Mouse (Mus musculus) urinary bladder, postnatal 36 days (tissue): Measurements from ENCODE around the gene Gm38394.

Experiments
- DNase-seq, 2 experiments: peaks; one replicate each; pipeline ENCODE4 v3.0.0; 2022; ENCODE audit warnings: low spot score in 2 of 2, mixed read lengths in 1 of 2

The Gm38394 gene

DNA sequence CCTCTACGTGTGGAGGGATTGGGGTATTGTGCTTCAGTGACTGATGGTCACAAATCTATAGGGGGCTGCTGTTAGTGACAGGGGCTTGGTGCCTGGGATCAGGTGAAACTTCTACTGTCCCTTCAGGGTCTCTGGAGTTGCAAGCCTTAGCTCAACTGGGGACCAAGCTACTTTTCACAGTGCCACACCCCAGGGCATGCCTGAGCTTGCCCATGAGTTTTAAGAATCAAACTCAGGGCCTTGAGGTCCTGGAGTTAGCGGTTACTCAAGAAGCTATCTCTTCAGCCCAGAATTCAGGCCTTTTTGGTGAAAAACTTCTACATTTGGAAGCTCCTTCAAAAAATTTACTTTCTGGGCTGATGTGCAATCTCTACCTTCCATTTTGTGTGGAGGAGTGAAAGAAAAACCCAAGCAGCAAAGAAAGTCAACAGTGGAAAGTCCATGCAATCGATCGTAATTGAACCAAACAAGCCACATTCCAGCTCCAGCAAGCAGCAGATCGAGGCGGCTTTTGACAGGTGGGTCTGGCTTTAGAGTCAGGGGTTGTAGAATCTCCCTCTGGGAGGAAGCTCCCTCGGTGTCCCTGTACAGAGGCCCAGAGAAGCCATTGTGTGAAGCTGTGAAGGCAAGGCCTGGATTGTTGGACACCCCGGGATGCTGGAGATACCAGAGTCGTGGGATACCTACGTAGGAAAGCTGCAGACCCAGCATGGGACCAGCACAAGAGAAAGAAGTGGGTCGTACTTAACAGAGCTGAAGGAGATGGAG is 3.3 kb upstream of the Gm38394 start:
- no peak for DNase-seq

DNA sequence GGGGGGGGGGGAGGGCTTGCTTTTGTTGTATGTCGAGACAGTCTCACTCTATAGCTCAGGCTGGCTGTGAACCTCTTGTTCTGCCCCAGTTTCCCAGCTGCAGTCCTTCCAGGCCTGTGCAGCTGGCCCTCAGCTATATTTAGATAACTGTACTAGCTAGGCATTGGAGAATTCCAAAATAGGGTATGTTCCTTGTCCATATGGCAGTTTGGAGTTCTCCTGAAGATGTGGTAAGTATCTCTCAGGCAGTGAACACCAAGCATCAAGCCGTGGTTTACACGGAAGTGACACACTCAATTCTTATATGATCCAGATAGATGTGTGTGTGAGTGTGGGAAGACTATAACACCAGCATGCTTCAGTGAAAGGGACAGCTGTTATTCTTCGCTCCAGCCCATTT is 2.3 kb upstream of the Gm38394 start:
- DNase-seq = no peak

- no peak for DNase-seq
Observed at GRCm38 (mm10) chr1:133662941-133663340, 1.8 kb upstream of the Gm38394 start.

DNA sequence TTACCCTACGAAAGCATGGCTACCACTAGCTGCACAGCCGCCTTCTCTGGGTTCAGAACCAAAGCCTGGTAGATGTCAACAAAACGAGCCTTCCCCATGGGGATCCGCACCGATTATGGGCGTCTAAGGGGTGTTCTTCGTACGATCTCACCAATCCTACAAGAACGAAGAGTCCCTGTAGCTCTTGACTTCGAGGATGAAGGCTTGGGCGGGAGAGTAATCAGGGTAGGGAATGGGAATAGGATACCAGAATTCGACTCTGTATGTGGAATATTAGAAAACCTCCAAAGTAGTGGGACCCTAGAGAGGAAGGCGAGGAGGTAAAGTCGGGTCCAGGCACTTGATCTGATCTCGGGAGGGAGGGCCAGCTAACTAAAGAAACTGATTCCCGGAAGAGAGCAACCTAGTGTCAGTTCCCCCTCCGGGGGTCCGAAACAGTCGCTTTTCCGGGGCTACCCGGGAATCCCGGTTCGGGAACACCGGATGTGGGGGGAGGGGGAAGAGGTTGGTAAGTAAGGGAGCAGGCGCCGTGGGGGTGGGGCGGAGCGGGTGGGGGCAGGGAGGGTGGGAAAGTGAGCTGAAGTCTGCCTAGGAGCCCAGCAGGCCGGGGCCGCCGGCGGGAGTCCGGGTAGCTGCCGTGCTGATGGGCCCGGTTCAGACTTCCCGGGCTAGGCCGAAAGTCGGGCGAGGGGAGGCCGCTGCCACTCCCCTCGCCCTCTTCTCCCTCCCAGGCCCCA is 484 bp downstream of the Gm38394 start, which contains the start of gene Zbed6:
TSS of gene Zbed6 (minus strand) at position 420 of the 737 bp plus-strand sequence.
- peak; percentile 57 to 59 for DNase-seq

DNA sequence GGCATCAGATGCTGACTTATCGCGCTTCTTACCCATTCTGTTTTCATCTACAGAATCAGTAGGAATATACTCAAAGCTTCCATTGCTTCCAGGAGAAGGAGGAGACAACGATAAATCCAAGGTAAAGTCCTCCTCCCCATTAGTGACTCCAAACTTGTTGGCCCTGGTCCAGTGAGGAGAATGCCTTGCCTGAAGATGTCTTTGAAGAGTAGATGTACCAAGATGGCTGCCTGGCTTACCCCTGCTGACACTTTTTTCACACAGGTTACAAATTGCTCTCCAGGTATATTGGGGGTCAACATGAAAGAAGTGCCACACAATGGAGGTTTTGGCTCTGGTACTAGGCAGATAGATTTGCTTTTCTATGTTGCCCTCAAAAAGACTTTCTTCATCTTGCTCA is 2.2 kb downstream of the Gm38394 start:
- no peak for DNase-seq

- DNase-seq = no peak
Observed at GRCm38 (mm10) chr1:133656811-133657210, 4.3 kb downstream of the Gm38394 start.

DNA sequence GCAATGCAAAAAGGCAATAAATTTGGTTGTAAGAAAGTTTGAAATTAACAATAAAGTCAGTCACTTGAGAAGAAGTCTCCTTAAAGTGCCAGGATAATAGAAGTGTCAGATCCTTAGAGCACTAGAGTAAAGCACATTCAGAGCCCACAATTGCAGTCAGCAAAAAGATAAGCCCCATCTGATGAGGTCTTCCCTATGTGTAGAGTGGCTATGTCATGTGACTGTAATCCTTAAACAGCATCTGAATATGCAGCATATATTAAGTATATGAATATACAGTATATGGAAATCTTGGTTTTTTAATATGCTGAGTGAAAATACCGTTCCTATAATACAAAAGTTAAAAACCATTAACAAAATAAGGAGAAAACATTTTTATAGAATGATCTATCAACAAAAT is 8.1 kb downstream of the Gm38394 start:
- DNase-seq = no peak

DNA sequence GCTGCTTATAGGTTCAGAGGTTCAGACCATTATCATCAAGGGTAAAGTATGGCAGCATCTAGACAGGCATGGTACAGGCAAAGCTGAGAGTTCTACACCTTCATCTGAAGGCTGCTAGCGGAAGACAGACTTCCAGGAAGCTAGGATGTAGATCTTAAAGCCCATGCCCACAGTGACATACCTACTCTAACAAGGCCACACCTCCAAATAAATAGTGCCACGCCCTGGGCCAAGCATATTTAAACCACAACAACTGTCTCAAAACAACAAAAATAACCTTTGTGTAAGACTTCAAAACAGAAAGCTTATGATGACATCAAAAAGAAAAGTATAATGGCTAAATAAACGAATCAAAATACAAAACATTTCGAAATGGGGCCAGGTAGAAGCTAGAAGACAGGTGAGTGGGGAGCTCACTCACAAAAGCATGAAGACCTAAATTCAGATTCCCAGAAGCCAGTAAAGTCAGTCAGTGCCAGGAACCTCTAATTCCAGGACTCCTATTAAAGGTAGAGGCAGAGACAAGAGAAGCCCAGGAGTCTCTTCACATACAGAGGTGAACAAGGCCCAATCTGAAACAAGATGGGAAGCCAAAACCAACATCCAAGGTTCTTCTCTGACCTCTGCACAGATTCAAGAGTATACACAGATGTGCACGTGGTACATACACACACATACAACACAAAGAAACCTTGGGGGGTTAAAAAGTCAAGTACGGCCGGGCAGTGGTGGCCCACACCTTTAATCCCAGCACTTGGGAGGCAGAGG is 10.6 kb downstream of the Gm38394 start:
- DNase-seq = no peak

GRCm38 (mm10) chr1:133645652-133646051 is 15.5 kb downstream of the Gm38394 start:
- DNase-seq = no peak

- DNase-seq = no peak
Observed at GRCm38 (mm10) chr1:133641163-133641562, 20.0 kb downstream of the Gm38394 start.

DNA sequence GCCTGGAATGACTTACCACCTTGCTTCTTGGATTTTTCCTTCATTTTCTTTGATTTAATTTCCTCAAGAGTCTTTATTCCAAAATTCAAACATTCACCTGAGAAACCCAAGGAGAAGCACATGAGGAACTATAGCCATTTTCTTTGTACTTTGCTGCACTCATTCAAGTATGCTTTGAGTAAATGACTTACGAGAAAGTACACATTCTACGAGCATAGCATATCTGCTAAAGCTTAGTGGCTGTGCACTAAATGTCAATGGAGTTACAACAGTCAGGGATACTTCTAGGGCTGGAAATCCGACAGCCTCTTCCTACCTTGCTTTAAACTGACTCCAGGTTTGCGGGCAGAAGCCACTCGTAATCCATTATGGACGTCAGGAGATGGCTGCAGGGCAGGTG is 22.6 kb downstream of the Gm38394 start:
- no peak for DNase-seq

- DNase-seq = no peak
Observed at GRCm38 (mm10) chr1:133632168-133632567, 28.9 kb downstream of the Gm38394 start.

- no peak for DNase-seq
Observed at GRCm38 (mm10) chr1:133625052-133625451, 36.1 kb downstream of the Gm38394 start.

DNA sequence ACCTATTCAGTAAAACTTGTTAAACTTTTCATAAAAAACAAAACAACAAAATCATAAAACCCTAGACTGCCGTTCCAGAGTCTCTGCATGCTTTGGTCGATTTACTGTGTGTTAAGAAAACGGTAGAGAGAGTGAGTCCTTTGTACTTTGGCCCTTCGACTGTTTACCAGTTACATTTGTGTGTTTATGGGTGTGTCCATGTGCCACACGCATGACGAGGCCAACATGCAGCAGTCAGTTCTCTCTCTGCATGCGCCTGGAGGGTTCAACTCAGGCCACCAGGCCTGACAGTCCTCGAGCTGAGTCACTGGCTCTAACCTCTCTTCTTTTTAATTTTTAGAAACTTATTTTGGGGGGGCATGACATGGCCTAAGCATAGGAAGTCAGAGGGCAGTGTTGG is 42.8 kb downstream of the Gm38394 start:
- no peak for DNase-seq

GRCm38 (mm10) chr1:133617908-133618307 is 43.2 kb downstream of the Gm38394 start:
- no peak for DNase-seq

DNA sequence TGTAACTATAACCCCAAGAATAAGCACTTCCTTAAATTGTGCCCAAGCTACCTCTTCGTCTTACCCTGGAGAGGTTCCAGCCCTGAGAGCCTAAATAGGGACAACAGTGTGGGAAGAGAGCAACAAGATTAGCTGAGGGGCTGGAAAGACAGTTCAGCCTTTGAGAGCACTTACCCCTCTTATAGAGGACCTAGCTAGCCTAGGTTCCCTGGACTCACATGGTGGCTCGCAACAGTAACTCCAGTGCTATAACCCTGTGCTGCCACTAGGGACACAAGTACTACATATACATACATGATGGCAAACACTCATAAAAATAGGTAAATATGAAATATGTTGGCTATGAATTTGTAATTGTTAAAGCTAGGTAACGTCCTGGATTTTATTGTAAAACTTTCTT is 47.3 kb downstream of the Gm38394 start:
- DNase-seq = no peak

DNA sequence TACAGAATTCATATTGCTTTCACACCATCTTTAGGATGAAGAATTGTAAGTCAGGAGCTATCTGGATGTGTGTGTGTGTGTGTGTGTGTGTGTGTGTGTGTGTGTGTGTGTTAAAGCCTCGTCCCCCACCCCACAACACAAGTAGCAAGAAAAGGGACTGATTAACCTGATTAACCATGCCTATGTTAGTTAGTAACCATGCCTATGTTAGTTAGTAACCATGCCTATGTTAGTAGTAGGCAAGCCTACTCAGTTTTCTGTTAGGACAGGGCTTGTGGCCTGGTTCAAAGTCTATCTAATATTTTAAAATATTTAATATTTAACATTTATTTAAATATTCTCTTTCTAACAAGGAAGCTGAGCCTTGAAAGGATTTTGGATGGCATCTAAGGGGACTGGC is 49.7 kb downstream of the Gm38394 start:
- DNase-seq = no peak

- DNase-seq = no peak
Observed at GRCm38 (mm10) chr1:133610601-133611000, 50.5 kb downstream of the Gm38394 start.

- peak; percentile 86 to 95 for DNase-seq
Observed at GRCm38 (mm10) chr1:133609771-133610502, 51.2 kb downstream of the Gm38394 start, which contains the start of gene Snrpe. Snrpe (minus strand) TSS chr1:133610291.

DNA sequence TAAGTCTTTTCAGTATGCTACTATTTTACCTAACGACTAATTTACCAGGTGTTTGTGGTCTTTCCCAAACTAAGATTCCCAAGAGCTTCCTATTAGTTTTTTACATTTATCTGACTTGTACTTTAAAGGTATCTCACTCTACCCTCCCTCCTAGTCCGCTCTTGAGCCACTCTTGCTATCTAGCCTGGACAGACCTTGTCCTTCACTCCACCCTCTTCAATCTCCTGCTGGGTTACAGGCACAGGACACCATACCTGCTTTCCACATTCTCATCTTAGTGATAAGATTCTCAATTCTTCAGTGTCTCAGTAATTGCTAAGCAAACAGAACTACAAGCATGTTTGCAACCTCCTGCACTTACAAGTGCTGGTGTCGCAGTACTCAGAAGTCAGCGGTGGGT is 57.9 kb downstream of the Gm38394 start:
- no peak for DNase-seq

DNA sequence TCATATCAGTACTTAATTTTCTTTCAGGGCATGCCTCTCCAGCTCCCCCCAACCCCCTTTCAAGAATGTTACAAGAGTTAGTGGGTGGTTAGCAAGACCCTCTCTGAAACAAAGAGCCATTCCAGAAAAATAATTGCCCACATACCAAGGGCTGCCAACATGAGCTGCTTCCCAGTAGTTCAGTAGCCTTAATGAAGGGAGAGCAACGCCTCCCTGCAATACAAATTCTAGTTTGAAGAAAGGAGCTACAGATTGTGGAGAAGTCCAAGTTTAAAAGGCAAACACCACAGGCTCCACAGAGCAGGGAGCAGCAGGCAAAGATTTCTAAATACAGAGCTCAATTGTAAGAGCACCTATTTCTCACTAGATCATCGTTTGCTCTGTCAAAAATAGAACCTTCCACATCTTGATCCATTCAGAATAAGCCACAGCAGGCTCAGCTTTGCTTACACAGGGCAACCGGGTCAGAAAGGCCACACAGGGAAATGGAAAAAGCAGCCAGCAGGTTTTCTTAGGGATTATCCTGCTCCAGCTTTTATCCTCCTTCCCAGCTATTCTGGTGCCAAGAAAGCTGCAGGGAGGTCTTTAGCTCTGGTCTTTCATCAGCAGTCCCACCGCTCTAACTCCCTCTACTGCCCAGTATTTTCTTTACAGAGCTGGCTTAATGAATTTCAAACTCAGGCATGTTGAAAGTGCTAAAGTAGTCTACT is 64.7 kb downstream of the Gm38394 start:
- no peak for DNase-seq
